Mouse (Mus musculus) left cerebral cortex, postnatal 10 days (tissue): ENCODE measurements around the gene Tm7sf3. TPM values are rescaled to one million over a fixed set of nuclear protein-coding genes. Genes with fewer than 3 reads are reported as not detected.

ENCODE experiments used
- DNase-seq, 2 experiments: peaks; one replicate each; pipeline ENCODE4 v3.0.0; 2021 to 2022; ENCODE audit warnings: low spot score in 2 of 2, mixed read lengths in 1 of 2; ENCODE audit errors: extremely low spot score in 1 of 2
- intact Hi-C: fragments of 180-260 bp; cut with DNase I; formaldehyde crosslinking; loops from one replicate; pipeline ENCODE4 v1.15.1; 2025
- total RNA-seq, 2 experiments: library from RNA; stranded (reverse); gene quantifications; 2 replicates each; pipeline ENCODE4 v1.2.3; 2021

Tm7sf3 gene
- total RNA-seq, 2 experiments from 2014 or later = 31.7 to 33.6 TPM

DNA sequence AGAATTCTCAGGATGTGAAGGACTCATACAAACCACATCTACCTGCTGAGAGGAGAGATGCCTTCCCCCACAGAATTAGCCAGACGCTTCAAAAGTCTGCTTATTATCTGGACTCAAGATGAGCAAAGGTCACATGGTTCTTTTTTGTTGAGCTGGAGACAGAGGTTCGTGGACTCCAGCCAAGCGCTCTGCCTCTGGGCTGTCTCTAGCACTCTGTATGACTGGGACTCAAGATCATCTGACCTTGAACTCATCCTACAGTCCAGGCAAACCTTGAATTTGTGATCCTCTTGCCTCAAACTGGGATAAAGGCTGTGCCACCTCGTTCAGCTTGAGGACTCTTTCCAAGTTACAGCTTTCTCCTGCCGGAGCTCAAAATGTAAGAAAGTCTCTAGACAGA is 21.5 kb upstream of the Tm7sf3 start:
- intact Hi-C loops = loop anchor here (5.0 kb wide), 1 partner anchor 98 kb away; no protein-coding TSS in a partner anchor
- no peak for DNase-seq

DNA sequence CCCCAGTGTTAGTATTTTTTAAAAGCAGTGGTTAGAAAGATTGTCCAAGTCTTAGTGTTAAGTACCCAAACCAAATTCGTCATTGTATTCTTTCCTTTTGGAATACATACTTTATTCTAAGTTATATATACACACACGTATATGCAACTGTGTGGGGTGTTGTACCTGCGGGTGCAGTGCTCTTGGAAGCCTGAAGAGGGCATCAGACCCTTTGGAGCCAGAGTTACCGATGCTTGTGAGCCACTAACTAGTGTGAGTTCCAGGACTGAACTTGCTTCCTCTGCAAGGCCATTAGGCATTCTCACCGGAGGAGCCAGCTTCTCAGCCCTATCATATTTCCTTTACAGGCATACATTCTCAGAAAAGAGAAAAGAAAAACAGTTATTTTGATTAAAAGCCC is 20.1 kb upstream of the Tm7sf3 start:
- intact Hi-C loops = loop anchor here (5.0 kb wide), 1 partner anchor 100 kb away; no protein-coding TSS in a partner anchor
- DNase-seq = peak in 1 of 2 experiments; percentile 34

DNA sequence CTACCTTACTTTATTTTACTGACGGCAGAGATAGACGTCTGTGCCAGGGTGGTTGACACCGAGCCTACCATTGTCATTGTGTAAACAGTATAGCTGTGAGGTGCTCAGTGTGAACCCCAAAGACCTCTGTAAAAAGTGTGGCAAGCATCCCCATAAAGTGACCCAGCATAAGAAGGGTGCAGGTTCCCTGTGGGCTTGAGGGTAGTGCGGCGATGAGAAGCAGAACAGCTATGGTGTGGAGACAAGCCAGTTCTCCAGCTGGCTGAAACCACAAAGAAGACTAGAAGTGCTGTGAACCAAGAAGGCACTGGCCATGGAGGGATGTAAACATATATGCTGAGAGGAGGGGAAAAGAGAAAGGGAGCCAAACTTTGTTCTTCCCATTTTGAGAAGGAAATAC is 19.0 kb upstream of the Tm7sf3 start:
- intact Hi-C loops = loop anchor here (5.0 kb wide), 1 partner anchor 101 kb away; no protein-coding TSS in a partner anchor
- no peak for DNase-seq

DNA sequence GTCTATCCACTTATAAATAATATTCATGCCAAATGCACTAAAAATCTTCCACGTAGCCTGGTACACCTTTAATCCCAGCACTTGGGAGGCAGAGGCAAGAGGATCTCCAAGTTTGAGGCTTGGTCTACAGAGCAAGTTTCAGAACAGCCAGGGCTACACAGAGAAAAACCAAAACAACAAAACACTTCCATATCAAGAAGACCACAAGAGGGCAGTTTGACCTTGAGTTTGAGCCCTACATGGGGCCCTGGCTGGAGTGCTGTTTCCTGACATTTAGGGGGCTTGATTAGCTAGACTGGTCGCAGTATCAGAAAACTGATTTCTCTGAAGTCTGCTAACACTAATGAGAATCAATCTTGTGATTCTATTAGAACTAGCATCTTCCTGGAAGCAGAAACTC is 18.0 kb upstream of the Tm7sf3 start:
- intact Hi-C loops = loop anchor here (5.0 kb wide), 1 partner anchor 102 kb away; no protein-coding TSS in a partner anchor
- DNase-seq = no peak

DNA sequence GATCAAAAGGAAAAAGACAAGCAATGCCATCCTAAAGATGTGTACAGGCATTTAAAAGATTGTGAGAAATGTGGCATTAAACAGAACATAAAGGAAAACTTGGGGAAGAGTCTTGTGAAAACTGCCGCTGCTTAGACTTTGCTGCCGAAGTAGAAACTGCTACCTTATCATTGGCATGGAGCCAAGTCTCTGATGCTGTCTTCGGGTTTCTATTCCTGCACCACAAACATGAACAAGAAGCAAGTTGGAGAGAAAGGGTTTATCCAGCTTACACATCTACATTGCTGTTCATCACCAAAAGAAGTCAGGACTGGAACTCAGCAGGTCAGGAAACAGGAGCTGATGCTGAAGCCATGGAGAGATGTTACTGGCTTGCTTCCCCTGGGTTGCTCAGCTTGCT is 10.6 kb upstream of the Tm7sf3 start:
- intact Hi-C loops = no loop called here
- no peak for DNase-seq

DNA sequence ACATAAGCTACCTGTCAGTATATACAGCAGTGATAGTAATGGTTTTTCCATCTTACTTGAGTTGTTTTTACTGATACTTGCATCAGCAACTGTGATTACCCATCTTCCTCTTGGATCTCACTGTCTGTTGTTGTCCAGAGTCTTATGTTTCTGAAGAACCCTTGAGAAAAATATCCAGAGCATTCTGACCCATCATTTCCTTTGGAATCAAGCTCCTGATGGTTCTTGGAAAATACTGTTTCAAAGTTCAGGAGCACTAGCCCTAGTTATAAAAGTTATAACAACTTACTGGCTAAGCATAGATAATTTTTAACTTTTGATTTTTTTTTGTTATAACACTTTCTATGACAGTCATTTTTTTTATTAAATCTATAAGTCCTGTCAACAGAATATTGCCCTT is 8.8 kb upstream of the Tm7sf3 start:
- intact Hi-C loops = no loop called here

DNA sequence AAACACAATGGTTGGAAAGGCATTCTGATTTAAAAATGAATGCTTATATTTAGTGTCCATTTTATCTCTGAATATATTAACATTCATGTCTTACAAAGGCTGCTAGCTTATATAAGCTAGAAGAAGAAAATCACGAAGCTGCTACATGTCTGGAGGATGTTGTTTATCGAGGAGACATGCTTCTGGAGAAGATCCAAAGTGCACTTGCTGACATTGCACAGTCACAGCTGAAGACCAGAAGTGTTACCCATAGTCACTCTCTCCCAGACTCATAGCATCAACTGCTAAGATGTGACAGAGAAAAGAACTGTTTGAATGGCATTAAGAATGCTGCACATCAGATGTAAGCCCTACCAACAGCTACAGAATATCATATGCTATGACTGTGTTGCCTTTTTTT is 7.4 kb upstream of the Tm7sf3 start:
- no peak for DNase-seq
- intact Hi-C loops = no loop called here

More for the DNA sequence above, 8.8 kb upstream of the Tm7sf3 start:
- no peak for DNase-seq

DNA sequence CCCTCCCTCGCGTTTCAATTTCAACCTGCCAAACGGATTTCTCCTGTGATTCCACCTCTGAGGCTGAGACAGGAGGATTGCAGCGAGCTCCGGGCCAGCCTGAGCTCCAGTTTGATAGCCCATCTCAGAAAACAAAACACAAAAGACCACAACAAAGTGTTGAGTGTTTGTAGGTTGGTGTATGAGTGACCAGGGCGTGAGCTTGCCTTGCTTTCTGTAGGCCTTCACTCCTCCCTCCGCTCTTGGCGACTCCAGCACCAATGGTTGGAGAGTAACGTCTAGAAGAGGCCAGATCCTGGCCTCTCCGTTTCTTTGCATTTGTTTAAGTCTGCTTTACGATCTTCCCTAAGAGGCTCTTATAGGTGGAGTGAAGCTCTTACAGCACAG is 553 bp upstream of the Tm7sf3 start:
- DNase-seq = no peak
- intact Hi-C loops = no loop called here

DNA sequence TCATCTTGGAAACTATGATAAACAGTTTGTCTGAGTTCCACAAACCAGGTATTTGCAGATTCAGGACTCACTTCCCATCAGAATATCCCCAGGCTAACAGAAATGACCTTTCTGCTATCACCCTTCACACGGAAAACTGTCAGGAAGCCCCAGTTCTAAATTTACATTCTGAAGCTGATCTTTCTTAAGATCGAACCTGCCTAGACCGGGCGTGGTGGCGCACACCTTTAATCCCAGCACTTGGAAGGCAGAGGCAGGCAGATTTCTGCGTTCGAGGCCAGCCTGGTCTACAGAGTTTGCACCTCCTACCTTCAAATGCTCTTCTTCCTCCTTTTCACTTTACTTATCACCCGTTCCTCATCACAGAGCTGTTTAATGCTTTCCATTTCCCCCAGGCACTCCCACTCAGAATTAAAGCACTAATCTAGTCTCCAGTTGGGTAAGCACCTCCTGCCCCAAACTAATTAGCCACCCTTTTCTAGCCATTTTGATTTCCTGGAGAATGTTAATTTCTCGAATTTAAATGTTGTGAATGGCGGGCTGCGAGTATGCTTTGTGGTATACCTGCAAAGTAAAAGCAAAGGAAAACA is 908 bp downstream of the Tm7sf3 start:
- DNase-seq = no peak
- intact Hi-C loops = no loop called here

DNA sequence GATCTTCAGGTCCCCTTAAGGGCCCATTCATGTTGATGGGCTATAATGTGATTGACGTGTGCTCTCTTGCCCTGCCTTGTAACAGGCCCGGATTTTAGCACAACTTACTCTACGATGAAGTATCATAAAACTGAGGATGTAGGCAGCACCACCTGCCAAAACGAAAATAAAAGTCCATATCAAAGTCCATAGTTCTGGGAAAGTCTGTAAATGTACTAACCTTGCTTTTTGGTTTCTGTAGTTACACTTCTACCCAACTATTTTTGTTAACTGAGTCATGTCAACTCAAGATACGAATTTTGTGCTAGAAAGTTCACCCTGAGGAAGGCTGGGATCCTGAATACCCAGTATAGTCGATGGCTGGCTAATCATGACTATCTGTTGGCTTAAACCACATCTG is 1.6 kb downstream of the Tm7sf3 start:
- no peak for DNase-seq
- intact Hi-C loops = no loop called here

DNA sequence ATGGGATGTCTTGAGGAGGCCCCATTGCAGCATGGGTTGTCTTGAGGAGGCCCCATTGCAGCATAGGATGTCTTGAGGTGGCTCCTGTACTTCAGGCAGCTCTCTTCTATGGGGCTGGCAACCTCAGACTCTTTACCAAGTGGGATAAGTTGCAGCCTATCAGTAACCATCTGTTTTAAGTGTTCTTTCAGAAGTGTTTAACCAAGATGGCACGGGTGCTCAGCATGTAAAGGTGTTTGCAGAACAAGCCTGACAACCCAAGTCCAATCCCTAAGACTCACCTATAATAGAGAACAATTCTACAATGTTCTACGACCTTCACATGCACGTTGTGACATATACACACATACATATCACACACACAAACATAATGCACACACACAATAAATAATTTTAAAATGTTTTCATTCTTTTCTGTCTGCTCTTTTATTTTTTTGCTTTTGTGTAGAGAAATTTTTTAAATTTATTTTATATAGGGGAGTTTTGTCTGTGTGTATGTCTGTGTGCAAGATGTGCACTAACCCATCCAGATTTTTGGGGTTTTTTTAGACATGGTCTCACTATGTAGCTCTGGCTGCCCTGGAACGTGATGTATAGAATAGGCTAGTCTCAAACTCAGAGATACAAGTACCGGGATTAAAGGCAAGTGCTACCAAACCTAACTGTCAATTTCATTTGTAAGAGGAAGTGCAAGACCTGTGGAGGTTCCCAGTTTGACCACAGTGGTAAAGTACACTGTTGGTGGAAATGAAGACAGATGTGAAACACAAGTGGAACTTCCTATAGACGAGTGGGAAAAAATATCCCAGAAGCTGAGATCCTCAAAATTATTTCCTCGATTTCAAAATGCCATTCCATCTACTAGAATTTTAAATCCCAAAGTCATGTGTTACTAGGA is 2.3 kb downstream of the Tm7sf3 start:
- DNase-seq = no peak
- intact Hi-C loops = no loop called here

DNA sequence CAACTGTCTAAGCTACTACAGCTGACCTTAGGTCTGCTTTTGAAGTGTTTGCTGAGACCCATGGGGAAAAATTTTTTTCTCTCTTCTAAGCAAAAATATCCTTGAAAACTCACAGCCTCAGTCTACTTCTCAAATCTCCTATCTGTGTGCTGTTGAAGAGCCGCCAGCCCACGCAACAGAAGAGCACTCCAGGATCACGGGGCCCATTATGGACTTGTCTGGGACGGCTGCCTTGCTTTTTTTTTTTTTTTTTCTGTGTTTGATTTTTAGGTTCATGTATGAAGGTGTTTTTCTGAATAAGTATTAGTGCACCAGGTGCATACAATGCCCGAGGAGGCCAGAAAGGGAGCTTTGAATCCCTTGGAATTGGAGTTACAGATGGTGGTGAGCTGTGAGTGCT is 6.1 kb downstream of the Tm7sf3 start:
- intact Hi-C loops = no loop called here

DNA sequence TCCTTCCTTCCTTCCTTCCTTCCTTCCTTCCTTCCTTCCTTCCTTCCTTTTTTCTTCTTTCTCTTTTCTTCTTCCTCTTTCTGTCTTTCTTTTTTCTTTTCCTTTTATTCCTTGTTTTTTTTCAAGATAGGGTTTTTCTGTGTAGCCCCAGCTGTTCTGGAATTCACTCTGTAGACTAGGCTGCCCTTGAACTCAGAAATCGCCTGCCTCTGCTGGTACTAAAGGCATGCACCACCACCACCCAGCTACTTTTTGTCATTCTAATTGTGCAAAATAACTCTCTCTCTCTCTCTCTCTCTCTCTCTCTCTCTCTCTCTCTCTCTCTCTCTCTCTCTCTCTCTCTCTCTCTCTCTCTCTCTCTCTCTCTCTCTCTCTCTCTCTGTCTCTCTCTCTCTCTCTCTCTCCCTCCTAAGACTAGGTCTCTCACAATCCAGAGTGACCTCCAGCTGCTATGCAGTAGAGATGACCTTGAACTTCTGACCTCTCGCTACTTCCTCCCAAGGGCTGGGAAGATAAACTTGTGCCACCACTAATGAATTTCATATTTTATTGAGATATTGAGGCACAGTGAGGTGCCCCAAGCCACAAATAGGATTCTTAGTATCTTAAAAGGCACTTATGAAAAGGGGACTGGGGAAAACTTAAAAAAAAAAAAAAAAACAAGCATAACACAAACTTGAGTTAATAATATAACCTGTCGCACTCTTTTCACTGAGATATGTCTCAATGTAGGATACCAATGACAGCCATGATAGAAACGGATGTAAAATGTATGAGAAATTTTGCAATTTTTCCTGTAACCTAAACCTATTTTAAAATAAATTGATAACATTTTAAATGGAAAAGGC is 7.6 kb downstream of the Tm7sf3 start:
- DNase-seq = no peak
- intact Hi-C loops = no loop called here

More for the DNA sequence above, 6.1 kb downstream of the Tm7sf3 start:
- no peak for DNase-seq

DNA sequence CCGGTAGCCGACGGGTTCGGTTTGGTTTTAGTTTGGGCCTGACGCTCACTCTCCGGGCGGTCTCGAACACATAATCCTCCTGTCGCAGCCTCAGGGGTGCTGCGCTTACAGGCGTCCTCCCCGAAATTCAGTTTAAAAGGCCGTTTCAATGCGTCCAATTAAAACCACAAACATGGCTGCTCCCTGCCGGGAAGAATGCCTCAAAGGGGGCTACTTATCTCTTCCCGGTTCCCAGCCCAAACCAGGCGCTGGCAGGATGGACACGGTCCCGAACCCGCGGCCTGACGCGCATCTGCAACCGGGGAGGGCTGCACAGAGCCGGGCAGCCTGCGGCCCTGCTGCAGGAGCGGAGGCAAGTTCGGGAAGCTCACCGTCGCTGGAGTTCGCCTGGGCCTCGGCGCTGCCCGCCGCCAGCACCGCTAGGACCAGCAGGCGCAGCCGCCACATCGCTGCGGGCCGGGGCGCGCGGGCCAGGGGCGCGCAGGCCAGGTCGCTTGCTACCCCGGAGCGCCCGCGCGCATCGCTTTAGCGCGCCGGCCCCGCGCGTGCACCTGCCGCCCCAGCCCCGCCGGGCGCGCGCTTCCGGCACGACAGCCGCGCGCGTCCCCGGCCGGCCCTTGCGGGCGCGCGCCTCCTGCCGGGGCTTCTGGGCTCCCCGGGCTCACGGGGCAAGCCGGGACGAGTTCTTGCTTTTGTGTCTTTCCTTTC is 8.5 kb downstream of the Tm7sf3 start:
- intact Hi-C loops = no loop called here
- peak; percentile 31 to 89 for DNase-seq

DNA sequence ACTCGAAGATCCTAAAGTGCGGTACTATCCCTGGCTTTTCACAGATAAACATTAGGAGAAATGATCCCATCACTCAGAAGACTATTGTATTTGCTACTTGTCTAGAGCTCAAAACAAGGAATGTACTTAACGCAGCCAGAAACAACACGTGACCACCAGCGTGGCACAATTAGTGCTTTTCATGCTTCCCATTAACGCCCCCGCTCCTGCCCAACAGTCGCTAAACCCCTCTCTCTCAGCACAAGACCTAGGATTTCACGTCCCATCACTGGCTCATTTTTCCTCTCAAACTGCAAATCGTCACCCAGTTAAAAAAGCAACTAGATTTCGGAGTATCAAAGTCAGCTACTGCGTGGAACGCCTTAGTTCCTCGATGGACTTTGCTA is 9.0 kb downstream of the Tm7sf3 start:
- intact Hi-C loops = no loop called here
- peak; percentile 25 to 51 for DNase-seq

DNA sequence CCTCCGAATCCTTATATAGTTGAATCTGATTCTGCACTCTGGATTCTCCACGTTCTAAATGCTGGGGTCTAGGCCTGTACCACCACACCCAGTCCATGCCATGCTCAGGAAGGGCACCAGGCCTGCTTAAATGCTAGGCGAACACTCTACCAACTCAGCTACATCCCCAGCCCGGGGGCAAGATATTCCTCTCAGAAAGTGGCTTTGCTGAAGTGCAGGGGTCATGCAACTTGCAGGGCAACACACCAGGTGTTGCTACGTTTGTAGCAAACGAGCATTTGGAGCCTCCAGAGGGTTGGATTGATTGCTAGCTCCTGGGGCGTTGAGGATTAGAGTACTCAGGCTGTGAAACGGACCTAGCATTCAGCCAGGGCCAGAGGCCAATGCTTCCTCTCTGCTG is 9.5 kb downstream of the Tm7sf3 start:
- intact Hi-C loops = no loop called here
- DNase-seq = no peak

DNA sequence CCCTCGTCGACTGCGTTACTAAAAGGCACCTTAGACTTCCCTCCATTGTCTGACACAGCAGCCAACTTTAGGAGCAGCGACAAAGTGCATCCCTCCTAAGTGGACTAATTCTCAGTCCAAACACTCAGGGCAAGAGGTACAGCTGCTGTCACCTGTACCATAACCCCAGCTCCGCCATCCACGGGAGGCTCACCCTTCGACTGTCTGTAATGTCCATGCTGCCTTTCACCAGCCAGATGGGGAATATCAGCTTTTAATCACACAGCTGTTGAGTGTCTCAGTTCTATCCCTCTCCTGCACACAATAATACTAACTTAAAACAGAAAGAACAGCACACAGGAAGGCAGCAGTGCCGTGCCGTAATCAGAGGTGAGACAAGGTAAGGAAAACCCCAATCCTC is 10.2 kb downstream of the Tm7sf3 start:
- intact Hi-C loops = no loop called here
- no peak for DNase-seq

DNA sequence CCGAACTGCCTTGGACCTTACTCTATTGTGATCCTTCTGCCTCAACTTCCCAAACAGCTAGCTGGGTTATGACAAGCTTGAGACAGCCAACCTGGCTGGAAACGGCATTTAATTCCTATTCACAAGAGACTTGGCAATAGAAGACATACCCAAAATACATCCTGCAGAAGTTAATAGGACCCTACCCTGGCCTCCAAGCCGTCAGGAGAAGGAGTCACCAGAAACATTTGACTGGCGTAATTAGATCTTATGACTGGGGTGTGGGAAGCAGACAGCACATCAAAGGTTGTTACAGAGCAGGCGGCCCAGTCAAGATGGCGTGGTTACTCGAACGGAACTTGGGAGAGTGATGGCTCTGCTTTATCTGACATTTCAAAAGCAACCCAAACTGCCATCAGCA is 10.8 kb downstream of the Tm7sf3 start:
- intact Hi-C loops = no loop called here
- DNase-seq = no peak

DNA sequence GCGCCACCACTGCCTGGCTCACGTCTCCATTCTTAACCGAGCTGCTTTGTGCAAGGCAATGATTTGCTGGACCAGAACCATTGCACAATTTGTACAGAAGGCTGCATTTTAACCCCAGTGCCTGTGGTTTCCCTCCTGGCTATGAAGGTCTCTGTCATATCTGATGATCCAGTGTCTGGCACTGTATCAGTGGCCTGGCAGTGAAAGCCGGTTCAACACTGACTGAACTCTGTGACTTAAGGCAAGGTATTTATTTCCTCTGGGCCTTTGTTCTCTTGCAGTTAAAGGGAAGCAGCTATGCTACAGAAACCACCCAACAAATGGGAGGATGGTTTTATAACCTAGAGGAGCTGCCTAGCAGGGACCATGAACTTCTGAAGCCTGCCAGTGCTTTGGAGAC is 11.7 kb downstream of the Tm7sf3 start:
- no peak for DNase-seq
- intact Hi-C loops = no loop called here
